Comparison of ENCODE assay signal across 30 mouse cellular contexts in genomic region chr5:72965706-72966105, GRCm38 (mm10). TPM values are rescaled to one million over a fixed set of nuclear protein-coding genes. Genes with fewer than 3 reads are reported as not detected.
"Had no signal": no experiment of that assay in that cellular context is flagged by ENCODE, and none has a peak within 500 bp of the region (broad histone marks: within the 10 kb centered on the region; RNA-seq: fewer than 3 reads in every experiment).

No protein-coding gene starts in this region.

- ATAC-seq: liver, embryonic 12.5 days; midbrain, embryonic 13.5 days; midbrain, embryonic 16.5 days had no signal

- H3K27me3 ChIP-seq: limb, embryonic 13.5 days; liver, embryonic 12.5 days; liver, embryonic 15.5 days; megakaryocyte, embryonic 14.5 days; midbrain, embryonic 13.5 days had no signal

- H3K27ac ChIP-seq: kidney, postnatal 0 days; layer of hippocampus, adult 2 months; limb, embryonic 10.5 days; limb, embryonic 13.5 days; liver, embryonic 12.5 days; liver, embryonic 15.5 days; midbrain, embryonic 10.5 days; midbrain, embryonic 13.5 days; stomach, postnatal 0 days had no signal

- H3K4me2 ChIP-seq: limb, embryonic 13.5 days; liver, embryonic 12.5 days; liver, embryonic 15.5 days; midbrain, embryonic 13.5 days had no signal

- H3K9ac ChIP-seq: limb, embryonic 13.5 days; liver, embryonic 12.5 days; liver, embryonic 15.5 days; midbrain, embryonic 13.5 days had no signal

- H3K4me3 ChIP-seq: layer of hippocampus, adult 2 months; limb, embryonic 10.5 days; limb, embryonic 13.5 days; liver, embryonic 12.5 days; liver, embryonic 15.5 days; megakaryocyte, embryonic 14.5 days; midbrain, embryonic 10.5 days; midbrain, embryonic 13.5 days had no signal

- H3K9me3 ChIP-seq: limb, embryonic 10.5 days; limb, embryonic 13.5 days; liver, embryonic 12.5 days; liver, embryonic 15.5 days; megakaryocyte, embryonic 14.5 days; midbrain, embryonic 10.5 days; midbrain, embryonic 13.5 days had no signal

- H3K4me1 ChIP-seq: limb, embryonic 10.5 days; limb, embryonic 13.5 days; liver, embryonic 12.5 days; liver, embryonic 15.5 days; midbrain, embryonic 10.5 days; midbrain, embryonic 13.5 days had no signal

- DNase-seq: kidney, postnatal 25 days; layer of hippocampus, adult 9-11 months; liver; lung, adult 2 months; lung, postnatal 14 days; thymus, postnatal 36 days had no signal

RNA-seq across cellular contexts. Expression of gene Gm10135, which starts 8.8 kb away (rescaled TPM):
- total RNA-seq: layer of hippocampus, adult 2 months; layer of hippocampus, postnatal 25 days; left cerebral cortex, adult 18-20 months; left cerebral cortex, postnatal 25 days had no signal
- polyA plus RNA-seq: kidney, embryonic 14.5 days; kidney, postnatal 0 days; large intestine, adult 2 months; limb, embryonic 10.5 days; limb, embryonic 13.5 days; liver, embryonic 12.5 days; liver, embryonic 15.5 days; lung, adult 2 months; lung, embryonic 16.5 days; midbrain, embryonic 10.5 days; midbrain, embryonic 13.5 days; midbrain, embryonic 16.5 days; neural tube, embryonic 11.5 days; neural tube, embryonic 14.5 days; small intestine, adult 2 months; spleen, adult 2 months; stomach, embryonic 14.5 days; stomach, postnatal 0 days; thymus, postnatal 0 days; urinary bladder, adult 2 months had no signal

RNA-seq across cellular contexts. Expression of gene Slc10a4, which starts 41.0 kb away (rescaled TPM):
- polyA plus RNA-seq: spleen, adult 2 months had no signal
